Mouse (Mus musculus) lung, postnatal 14 days (tissue): ENCODE measurements at regions not wholly inside any gene's neighbourhood (a gene's known extent, or its start where the extent isn't known, plus 50 kb on each side); places are given as distances from the start of the nearest gene placed in this dataset.
"Not testable (repeated sequence)": the region's sequence is repeated elsewhere in the genome, so short reads cannot be mapped to it uniquely, and the experiment has no call there.

Experiments
- DNase-seq: peaks from one replicate; pipeline ENCODE4 v3.0.0; 2021

DNA sequence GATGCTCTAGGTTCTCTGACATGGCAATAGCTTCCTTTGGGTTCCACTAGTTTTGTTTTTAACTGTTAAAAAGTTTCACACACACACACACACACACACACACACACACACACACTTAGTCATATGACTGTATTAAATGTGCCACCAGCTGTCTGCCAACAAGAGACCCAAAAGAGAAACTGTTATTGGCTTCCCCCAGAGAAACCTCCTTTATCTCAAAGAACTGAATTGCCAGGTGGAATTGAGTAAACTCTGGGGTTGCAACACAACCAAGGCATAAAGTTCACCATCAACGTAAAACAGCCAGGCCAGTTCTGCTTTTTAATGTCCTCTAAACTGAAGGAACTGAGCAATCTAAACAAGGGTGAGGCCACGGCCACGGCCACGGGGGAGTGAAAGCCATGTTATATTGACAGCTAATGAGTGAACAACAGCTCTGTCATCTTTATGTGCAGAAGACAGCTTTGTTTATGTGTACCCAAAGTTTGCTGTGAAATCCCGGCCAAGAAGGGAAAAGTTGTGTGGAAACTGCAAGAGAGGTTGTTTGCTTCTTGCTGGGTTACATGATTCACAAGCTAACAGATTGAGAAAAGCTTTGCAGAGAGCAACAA, 69.3 kb downstream of the Btg1 start:
- peak; percentile 37 for DNase-seq

DNA sequence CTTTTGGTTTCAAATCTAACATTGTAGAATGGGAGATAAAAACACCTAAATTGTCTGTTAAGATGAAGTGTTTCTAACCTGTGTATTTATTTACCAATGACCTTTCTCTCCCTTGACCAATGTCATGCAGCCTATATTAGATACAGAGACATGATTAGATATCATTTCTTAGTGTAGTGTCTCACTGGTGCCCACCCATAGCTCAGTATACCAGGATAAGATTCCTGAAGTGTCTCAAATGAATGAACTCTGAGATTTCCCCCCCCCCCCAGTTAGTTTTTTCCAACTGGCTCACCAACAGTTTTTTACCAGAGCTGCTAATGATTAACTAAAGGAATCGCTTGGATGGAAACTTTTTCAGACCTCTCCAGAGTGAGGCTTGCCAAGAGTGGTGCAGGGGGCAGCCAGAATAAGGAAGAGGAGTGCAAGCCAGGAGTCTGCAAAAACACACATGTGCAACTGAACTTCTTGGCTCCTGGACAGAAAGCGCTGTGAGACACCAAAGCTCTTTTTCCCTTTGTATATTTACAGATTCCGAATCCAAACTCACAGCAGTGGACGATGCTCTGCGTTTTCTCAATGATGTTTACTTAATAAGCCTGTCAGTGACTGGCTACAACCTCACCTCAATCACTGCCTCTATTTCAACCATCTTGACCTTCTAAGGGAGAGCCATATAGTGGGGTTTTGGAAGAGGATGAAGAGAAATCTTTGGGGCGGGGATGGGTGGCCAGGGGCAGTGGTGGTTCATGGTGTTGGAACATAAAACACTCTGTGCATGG, 70.0 kb downstream of the Btg1 start:
- peak; percentile 64 for DNase-seq

DNA sequence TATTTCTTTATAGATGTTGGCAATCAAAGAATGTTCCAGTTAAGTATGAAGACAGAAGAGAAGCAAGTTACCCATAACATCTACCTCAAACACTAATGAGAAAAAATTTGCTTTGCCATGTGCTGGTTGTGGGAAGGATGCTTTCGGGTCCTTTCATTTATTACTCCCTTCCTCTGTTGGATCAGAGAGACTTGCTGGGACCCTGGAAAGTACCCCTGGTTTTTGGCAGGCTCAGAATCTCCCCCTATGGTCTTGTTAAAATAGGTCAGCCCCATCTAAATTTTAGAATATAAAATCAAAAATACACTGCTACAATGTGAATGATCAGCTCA, 70.6 kb downstream of the Btg1 start:
- DNase-seq, result no peak

DNA sequence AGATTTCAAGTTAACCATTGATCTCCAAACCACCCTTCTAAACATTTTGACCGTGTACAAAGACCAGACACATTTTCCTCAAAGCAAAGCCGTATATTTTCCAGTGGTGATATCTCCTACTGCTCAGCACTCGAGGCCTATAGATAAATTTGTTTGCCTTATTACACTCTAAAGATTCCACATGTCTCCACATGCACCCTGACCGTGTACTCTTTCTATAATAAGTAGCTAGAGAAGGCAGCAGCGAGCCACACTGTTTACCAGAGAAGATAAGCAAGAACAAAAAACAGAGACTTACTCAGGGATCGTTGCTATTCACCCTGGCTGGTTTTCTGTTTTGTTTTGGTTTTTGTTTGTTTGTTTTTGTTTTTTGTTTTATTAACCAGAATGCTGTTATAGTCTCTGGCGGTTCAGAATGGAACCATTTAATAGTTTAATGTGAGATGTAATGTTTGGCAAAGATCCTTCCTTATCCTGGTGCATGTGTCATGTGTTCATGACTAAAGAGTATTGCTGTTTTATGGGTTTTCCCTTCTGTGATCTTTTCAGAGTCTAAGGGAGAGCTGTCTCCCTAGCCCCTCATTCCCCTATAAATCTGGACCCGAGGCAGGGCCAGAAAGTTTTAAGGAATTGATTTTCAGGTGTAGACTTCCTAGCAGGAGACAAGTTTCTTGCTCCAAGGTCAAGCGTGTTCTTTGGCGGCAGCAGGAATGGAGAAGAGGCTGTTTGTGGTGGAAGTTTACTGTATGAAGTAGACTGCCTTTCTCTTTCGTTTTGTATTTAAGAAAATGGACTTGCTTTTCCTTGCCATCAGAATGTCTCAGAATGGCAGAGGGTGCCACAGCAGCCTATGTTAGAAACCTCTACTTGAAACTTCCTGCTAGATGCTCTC, 73.4 kb downstream of the Btg1 start:
- no peak for DNase-seq

DNA sequence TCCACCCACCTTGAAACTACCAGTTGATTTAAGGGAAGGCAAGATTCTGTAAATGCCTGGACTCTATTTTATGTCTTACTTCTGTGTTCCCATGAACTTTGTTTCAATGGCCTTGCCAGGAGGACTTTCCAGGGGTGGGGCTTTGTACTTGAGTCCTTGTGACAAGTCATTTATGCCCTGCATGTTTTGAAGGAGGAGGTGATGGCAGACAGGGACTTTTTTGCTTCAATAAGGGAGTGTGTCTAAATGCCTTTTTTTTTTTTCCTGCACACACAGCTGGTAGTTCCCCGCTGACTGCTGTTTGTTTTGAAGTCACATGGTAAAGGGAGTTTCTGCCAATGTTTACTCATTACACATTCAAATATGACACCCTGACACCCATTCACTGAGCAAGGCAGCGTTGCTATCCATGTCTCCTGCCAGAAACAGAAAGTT, 74.1 kb downstream of the Btg1 start:
- peak; percentile 65 for DNase-seq

DNA sequence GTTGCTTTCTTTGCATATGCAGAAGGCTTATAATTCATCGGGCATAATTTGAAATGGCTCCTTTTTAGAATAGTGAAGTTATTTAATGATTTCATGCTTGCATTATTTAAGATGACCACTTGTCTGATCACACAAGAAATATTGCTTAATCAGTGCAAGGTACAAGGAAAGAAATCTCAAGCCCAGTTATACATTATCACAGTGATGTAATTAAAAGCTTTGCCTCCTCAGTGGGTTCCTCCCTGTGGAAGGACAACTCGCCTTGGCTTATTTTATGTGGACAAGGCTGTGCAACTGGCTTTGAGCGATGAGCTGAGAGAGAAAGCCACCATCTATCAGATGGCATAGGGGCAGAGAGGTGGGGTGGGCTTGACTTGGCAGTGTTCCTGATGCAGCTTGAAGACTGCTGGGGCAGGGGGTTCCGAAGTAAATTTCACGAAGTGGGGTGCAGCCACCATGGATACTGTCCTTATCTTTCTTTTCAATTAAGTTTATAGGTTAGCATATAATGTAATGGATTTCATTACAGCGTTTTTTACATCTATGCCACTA, 74.6 kb downstream of the Btg1 start:
- DNase-seq, result no peak

DNA sequence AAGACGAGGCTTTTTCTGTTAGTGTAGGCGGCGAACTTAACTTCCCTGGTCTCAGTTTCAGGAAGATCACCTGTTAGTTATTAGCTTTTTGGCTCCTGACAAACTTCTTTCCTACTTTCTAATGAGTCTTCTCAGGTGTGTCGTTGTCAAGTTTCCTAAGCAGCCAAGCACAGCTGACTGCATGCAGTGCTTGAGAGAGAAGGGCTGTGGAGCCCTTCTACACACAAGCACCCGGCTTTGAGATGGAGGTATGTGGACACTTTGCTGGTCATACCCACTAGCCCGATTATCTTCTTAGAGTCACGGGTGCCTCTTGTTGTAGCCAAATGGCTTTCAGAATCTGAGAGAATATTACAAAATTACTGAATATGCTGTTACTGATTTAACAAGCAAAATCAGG, 76.0 kb downstream of the Btg1 start:
- no peak for DNase-seq

DNA sequence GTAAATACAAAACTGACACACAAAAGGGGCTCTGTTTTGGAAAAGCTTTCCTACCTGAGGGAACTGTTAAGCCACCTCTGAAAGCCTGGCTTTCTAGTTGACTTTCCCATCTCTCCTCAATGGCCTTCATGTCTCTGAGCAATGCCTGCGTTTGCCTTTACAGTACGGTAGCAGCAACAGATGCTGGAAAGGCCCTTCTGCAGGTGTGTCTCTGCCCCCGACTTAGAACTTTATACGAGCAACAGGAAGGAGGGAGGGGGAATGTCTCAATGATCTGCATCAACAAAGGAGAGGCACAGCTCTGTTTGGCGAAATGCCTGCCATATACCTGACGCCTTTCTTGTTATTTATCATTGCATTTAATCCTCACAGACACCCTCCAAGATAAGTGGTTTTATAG, 77.0 kb downstream of the Btg1 start:
- DNase-seq, result no peak

DNA sequence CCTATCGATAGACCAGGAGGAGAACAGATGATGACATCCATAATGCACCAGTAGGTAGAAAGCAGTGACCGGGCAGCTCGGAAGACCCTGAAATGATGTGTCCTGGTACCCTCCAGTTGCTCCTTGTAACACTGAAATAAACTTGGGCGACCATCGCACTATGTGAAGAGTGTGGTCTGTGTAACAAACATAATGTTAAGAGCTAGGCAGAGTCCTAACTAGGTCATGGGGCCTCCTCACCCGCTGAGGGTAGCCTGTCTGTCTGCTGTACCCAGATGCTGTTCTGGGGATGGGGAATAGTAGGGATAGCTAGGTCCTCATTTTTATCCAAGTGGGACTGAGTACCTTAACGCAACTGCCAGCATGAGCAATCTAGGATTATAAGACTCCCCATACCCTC, 79.8 kb downstream of the Btg1 start:
- DNase-seq, result no peak

DNA sequence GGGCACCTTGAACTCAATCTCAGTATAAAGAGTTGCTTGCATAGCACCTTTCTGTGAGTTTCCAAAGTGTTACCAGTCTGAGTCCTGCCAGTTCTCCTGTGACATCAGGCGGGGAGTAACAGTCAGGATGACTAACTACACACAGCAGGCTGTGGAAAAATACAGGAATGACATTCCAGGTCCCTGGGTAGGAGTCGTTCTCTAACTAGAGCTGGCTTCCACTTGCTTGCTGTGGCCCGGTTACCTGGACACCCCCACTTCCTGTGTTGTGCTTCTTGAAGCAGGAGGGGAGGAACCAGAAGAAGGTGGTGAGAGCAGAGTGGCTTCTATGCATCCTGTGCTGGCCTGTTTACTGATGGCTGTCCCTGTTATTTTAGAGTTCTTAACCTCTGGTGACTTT, 81.0 kb downstream of the Btg1 start:
- no peak for DNase-seq

DNA sequence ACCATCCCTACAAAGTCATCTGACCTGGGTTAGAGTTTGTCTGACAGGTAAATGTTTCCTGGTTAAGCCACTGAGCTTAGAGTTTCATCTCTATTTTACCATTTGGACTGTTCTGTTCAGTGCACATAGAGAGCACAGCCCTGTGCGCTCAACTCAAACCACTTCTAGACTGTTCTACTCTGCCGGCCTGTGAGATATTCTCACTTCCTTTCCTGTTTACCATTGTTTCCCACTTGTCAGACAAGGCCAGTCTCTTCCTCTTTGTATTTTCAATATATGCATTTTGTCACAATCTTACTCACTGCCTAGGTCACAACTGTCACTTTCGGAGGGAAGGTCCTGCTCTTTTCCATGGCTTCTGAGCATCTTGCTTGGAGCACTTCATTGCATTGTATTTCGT, 89.8 kb downstream of the Btg1 start:
- no peak for DNase-seq

DNA sequence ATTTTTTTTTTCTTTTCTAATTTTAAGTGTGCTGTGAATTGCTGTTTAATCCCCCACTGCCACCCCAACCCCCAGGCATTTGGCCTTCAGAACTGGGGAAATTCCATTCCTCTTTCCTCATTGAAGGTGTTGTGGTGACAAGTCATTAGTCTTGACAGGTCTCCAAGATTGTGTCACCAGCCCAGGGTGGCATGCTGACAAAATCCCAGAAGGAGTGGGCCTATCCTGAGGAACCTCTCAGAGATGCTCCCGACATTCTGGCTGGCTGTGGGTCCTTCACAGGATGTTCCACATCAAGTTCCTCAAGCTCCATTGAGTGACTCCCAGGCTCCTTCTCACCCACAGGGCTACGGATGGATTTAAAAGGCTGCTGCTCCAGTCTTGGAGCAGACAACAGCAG, 91.7 kb downstream of the Btg1 start:
- peak; percentile 47 for DNase-seq

DNA sequence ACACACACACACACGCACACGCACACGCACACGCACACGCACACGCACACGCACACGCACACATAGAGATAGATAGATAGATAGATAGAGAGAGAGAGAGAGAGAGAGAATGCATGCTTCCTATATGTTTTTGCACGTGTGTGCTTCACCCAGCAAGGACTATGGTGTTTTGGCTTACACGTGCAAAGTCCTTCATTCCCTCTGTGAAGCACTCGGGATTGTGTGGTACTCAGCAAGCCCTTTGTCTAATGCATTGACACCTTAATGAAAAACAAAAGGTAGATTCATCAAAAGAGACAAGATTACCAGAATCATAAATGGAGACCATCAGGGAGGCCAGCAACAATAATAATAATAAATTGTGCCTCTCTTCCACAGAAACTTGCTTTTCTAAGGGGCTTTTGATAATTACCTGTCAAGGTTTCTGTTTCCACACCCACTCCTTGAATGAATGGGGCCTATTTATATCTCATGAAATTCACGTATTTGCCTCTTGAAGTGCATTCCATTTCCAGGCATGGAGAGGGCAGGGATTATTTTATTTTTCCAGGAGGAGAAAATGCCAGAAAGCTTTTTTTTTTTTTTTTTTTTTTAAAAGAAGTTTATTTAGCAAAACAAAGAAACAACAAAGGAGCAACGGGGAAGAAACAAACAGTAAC, 93.0 kb downstream of the Btg1 start:
- DNase-seq, result no peak

DNA sequence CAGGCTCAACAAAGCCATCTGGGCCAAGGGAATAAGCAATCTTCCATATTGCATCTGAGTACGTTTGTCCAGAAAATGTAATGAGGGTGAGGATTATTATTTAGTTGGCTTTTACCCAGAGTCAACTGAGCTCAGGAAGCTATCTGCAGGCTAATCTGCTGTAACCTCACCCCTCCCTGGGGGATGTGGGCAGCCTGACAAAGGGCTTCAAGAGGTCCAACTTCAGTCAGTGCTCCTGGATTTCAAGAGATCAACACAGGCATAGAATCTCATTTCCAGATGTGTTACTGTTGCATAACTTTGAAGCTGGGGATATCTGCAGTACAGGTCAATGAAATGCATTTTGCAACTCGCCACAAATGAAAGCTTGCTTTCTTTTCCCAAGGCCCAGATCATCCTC, 95.2 kb downstream of the Btg1 start:
- DNase-seq, result no peak

DNA sequence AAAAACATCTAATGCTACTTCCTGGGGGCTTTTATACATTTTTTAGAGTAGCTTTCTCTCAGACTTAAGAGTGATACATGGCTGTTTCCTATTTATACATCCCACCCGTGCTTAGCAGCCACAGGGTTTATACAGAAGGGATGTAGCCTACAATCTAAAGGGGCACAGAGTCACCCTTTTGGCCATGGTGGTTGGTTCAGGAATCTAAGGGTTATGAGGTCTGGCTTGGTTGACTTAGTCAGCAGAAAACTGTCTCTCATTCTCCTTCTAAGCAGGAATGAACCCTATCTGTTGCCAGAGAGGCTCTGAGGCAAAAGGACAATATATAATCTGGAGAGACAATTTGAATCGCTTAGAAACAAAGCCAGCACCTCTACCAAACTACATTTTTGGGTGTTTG, 97.9 kb downstream of the Btg1 start:
- DNase-seq, result no peak

DNA sequence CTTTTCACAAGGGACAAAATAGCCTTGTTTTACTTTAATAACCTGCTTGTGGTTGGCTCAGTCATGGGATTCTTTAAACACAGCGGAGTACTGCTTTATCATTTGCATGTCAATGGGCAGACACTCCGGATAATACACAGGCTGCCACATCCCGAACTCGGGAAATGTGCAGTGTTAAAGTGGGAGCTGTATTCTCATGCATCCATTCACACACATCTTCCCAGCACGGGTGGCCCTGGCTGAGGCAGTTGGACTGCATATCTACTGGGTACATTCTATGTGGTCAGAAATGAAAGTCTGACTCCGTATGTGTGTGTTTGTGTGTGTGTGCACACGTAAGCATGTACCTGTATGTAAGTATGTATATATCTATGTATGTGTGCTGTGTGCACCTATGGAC, 100.5 kb downstream of the Btg1 start:
- DNase-seq, result no peak

DNA sequence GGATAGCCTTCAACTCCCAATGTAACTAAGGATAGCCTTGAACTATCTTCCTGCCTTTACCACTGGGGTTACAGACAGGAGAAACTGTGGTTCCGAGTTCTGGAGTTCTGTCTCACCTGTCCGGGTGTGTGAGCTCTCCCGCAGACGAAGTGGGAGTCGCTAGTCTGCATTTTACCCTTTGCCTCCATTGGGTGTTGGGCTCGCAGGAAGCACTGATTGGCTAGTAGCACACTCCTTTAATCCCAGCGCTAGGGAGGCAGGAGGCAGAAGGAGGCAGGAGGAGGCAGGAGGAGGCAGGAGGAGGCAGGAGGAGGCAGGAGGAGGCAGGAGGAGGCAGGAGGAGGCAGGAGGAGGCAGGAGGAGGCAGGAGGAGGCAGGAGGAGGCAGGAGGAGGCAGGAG, 101.9 kb downstream of the Btg1 start:
- DNase-seq, result not testable (repeated sequence)

DNA sequence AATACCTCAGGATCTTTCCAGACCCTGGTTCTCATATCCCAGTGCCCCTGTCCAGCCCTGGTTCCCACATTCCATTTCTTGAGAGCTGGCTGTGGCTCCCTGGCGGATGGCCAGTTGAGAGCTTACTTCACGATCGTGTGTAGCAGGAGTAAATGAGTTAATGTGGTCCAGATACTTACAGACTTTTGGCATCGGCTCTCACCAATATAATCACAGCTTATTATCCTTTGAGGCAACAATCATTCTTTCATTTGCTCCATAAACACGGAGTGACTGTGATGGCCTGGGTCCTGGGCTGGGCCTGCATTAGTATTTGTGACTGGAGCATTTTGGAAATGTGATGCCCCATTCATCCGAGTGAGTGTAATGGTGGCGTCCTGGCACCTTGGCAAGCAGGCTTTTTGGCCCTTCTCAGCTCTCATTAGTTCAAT, 103.5 kb downstream of the Btg1 start:
- DNase-seq, result peak; percentile 58

DNA sequence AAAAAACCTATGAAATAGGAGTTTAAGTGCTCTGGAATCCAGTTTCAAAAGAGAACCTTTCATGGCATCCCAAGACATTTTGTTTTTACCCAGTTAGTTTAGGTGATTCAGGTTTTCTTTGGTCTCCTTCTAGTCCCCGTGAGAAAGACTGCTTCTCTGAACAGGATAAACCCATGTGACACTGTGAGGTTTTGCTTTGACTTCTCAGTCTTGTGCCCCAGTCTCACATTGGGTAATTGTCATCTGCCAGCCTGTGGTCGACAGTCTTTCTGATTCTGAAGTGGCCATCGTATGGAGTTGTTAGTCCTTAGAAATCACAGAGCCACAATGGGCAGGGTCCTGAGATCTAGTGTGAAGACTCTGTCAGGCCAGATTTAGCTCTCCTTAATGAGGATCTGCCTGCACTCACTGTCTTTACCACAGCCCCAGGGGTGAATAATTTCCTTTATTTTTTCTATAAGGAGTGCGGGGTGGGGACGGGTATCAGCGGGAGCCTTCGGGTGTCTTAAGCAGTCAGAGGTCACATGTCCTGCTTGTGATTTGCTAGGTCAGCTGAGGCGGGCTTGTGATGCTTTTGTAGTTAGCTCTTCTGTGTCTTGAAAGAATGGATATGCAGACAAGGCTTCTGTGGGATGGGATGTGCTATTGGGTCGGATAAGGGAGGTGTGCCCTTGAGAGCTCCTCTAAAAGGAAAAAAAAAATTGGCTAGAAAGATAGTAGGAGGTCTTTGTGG, 104.3 kb downstream of the Btg1 start:
- no peak for DNase-seq

DNA sequence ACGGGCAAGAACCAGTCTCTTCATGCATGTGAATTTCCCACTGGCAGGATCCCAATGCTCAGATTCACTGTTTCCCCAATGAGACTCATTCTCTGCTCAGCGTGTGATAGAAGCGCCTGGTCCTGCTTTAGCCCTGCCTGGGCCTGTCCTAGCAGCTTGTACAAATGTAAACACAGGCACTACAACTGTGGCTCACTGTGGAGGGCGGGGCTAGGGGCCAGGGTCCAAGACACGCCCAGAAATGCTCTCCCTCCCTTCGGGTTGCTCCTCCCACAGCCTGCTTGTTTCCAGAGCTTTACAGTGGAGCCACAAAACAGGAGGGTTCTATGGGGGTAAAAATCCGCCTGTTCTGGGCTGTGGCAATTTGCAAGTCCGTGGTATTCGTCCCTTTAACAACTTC, 105.7 kb downstream of the Btg1 start:
- peak; percentile 79 for DNase-seq

DNA sequence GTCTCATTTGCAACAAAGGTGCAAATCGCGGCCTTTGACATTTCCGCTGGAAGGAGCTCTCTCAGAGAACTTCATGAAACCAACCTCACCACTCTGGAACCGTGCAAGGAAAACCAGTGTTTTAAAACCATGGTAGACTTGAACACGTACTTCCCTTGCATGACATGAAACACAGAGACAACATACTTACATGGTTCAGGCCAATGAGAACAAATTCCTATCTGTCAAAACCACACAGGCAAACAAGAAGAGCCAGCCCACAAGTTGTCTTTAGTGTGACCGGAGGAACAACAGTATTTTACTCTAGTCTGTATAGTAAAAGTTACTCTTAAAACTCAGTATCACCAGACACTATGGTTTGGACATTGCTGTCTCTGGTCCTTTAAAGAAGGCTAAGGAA, 106.3 kb downstream of the Btg1 start:
- no peak for DNase-seq

DNA sequence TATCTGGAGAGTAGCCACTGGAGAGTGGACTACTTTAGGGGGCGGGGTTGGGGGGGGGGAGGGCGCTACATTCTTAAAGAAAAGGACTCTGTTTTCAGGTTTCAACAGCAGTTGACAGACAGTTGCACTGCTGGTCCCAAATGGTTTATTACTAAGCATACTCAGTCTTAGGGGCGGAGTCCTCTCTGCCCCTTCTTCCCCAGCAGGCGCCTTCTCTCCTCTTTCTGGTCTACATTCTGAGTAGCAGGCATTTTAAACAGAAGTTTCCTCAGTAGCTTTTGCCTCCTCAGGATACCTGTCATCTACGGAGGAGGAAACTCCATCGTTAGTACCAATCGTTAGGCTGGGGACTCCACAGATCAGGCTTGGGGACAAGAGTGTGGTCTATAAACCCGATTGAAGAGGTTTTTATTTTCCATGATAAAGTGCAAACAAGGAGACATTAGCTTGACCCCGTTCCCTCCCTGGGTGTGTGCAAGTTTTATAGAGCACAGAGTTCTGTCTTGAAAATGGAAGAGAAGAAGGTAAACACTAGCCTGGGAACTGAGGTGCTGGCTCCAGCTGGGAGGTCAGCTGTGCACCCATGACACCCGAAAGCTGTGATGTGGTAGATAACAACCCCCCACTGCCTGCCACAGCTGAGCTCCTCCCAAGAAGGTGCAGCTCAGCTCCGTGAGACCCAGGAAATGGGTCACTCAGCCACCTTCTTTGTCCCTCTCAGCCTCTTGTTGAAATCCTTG, 107.8 kb downstream of the Btg1 start:
- no peak for DNase-seq
